Mouse (Mus musculus) heart, postnatal 0 days (tissue): ENCODE results near the gene Pcnx.

ENCODE experiments used
- CTCF ChIP-seq: IDR thresholded peaks from 2 replicates; pipeline ENCODE4 v1.5.1; 2016; ENCODE audit warnings: antibody characterized with exemption, control low read depth, low read depth
- EP300 ChIP-seq: IDR thresholded peaks from 2 replicates; pipeline ENCODE4 v1.6.1; 2016; ENCODE audit warnings: antibody characterized with exemption, low read depth

DNA sequence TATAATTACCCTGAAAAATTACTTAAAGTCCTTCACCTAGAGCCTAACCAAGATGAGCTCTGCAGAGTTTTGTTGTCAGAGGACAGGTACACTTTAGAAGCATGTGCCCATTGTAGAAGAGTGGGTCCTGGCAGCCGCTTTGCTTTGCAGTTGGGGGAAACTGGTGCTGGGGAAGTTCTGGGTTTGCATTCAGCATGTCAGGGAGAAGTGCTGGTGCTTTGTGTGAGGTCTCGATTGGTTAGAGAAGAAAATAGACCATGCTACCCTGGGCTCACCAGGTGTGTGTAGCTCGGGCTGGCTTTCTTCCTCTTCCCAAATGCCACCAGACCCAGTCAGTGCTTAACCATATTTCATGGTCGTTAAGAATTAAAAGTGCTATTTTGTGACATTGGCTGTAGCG, 25.2 kb downstream of the Pcnx start:
- TF ChIP-seq CTCF (no peak), EP300 (no peak)
